Mouse (Mus musculus) heart, postnatal 0 days (tissue): Measurements from ENCODE around the gene Tbc1d10c.

Experiments used
- CTCF ChIP-seq: IDR thresholded peaks from 2 replicates; pipeline ENCODE4 v1.5.1; 2016; ENCODE audit warnings: antibody characterized with exemption, control low read depth, low read depth
- EP300 ChIP-seq: IDR thresholded peaks from 2 replicates; pipeline ENCODE4 v1.6.1; 2016; ENCODE audit warnings: antibody characterized with exemption, low read depth

- TF ChIP-seq CTCF (no peak), EP300 (0 out of 2 replicates have a peak, but pooled peaks have one; percentile 16)
These were observed 19.4 kb downstream of the Tbc1d10c start for GRCm38 (mm10) chr19:4171393-4172290.
